Mouse (Mus musculus): ENCODE results near the gene Zbtb40.

DNA sequence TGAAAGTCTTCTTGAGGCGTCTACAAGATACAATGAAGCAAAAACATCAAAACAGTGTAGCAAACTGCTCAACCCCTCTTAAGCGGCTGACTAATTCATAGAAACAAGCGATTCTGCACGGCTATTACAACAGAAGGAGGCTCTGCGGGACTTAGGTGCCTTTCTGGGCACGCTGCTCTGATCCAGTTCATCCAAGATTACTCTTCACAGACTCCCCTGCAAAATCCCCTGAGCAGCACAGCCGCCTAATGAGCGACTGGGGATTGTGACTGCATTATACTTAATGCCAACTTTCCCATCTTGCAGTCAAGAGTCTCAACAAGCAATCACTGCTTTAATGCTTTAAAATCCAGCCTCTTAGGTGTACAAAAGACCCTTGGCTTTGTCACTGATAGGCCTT, 10.5 kb downstream of the Zbtb40 start:
- TF ChIP-seq CTCF (conservative IDR thresholded peaks at IDR 0.05 in 1 of 2, IDR thresholded peaks at IDR 0.05 in 1 of 2; ENCODE audit: low read depth in 2 of 2, low read length in 2 of 2) (no peak), USF1 (IDR thresholded peaks at IDR 0.05; ENCODE audit: low read depth, low read length) (no peak), ELF1 (IDR thresholded peaks at IDR 0.05; ENCODE audit: low read depth, low read length) (no peak), ZKSCAN1 (IDR thresholded peaks at IDR 0.05; ENCODE audit: borderline replicate concordance, low read depth, low read length) (no peak), ZMIZ1 (IDR thresholded peaks at IDR 0.05; ENCODE audit: low read depth, low read length) (no peak), ETS1 (conservative IDR thresholded peaks at IDR 0.05; ENCODE audit: low read depth, low read length) (no peak), EP300 (IDR thresholded peaks at IDR 0.05; ENCODE audit: low read length) (no peak), USF2 (conservative IDR thresholded peaks at IDR 0.05; ENCODE audit: low read depth, low read length) (no peak), HCFC1 (IDR thresholded peaks at IDR 0.05; ENCODE audit: low read depth, low read length) (no peak)

Data from CH12.LX (cell line).